Mouse (Mus musculus) limb, embryonic 10.5 days (tissue): ENCODE results near the gene 1700025C18Rik. TPM values are rescaled to one million over a fixed set of nuclear protein-coding genes. Genes with fewer than 3 reads are reported as not detected.

ENCODE experiments used
- DNase-seq: peaks from one replicate; pipeline ENCODE4 v3.0.0-alpha.2; 2017; ENCODE audit warnings: low spot score
- H3K27ac ChIP-seq: fragments of 300-500 bp; sonication (generic); 2 replicates; pipeline ENCODE4 v1.5.1; 2016; ENCODE audit warnings: mild to moderate bottlenecking
- H3K27me3 ChIP-seq: fragments of 300-500 bp; sonication (generic); 2 replicates; pipeline ENCODE4 v1.6.1; 2016; ENCODE audit warnings: low read depth, mild to moderate bottlenecking; ENCODE audit not compliant: poor library complexity, severe bottlenecking
- H3K36me3 ChIP-seq: fragments of 300-500 bp; sonication (generic); 2 replicates; pipeline ENCODE4 v1.6.1; 2016; ENCODE audit warnings: mild to moderate bottlenecking, moderate library complexity
- H3K4me1 ChIP-seq: fragments of 300-500 bp; sonication (generic); 2 replicates; pipeline ENCODE4 v1.6.1; 2016
- H3K4me3 ChIP-seq: fragments of 300-500 bp; sonication (generic); 2 replicates; pipeline ENCODE4 v1.5.1; 2016; ENCODE audit warnings: mild to moderate bottlenecking, moderate library complexity
- H3K9me3 ChIP-seq: fragments of 300-500 bp; sonication (generic); replicated peaks from 2 replicates; pipeline ENCODE4 v1.6.1; 2016; ENCODE audit warnings: mild to moderate bottlenecking
- WGBS: fragments of 180-500 bp; shearing (Covaris S2); methylation state at CpG from one replicate; pipeline ENCODE4 v1.1.7; 2016; 5-methylcytosine and 5-hydroxymethylcytosine counted together
- polyA plus RNA-seq: library from polyadenylated mRNA; unstranded; fragments of >200 nt; fragmentation: Nextera tagmentation; extraction: Ambion mirVana; gene quantifications from 2 replicates; pipeline ENCODE4 v1.2.1, GENCODE M21; 2016

The 1700025C18Rik gene
- polyA plus RNA-seq, 1 experiment from 2014 or later: not detected

GRCm38 (mm10) chr2:165074081-165074884, 16.3 kb downstream of the 1700025C18Rik start:
- WGBS: 58% methylated on average over 11 of the region's 11 CpGs
- Histone ChIP-seq H3K27ac (no peak overlapping the region), H3K27me3 (peaks cover 97% of the 10 kb centered on the region), H3K4me3 (no peak overlapping the region), H3K9me3 (no peaks in the 10 kb centered on the region), H3K4me1 (peaks cover 45% of the 10 kb centered on the region), H3K36me3 (no peaks in the 10 kb centered on the region)
- no peak for DNase-seq

GRCm38 (mm10) chr2:165073381-165073781, 17.2 kb downstream of the 1700025C18Rik start:
- H3K4me3 ChIP-seq: no peak overlapping the region
- no peak overlapping the region for H3K27ac ChIP-seq
- no peaks in the 10 kb centered on the region for H3K36me3 ChIP-seq
- H3K9me3 ChIP-seq: no peaks in the 10 kb centered on the region
- peaks cover 36% of the 10 kb centered on the region for H3K4me1 ChIP-seq
- WGBS: 36% methylated on average over 9 of the region's 9 CpGs
- DNase-seq: no peak
- H3K27me3 ChIP-seq: peaks cover 93% of the 10 kb centered on the region

DNA sequence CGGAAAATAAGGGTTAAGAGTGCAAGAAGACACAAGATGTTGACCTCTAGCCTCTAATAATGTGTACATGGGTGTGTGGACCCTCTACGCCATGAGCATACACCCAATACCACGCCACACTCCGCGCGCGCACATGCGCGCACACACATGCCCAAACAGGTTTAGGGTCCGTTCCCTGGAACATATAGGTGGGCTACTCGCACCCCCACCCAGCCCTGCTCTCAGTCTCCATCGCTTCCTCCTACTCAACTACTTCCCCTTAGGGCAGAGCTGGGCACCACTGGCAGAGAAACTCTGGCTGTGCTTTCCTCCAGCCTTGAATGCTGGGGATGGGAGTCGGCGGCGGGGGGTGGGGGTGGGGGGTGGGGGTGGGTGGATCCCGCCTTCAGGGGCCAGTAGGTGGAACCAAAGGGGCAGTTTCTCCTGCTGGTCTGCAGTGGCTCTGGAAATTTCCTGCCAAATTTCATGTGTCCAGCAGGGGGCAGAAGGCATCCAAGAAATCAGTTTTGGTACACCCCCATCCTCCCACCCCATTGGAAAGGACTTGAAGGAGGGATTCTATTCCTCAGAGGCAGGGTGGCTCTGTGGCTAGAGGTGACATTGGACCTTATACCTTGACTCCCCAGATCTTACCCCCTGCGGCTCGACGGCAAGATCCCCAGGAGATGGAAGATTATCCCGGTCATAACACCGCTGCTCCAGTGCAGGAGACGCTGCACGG, 20.3 kb downstream of the 1700025C18Rik start:
- H3K4me1 ChIP-seq: peaks cover 9% of the 10 kb centered on the region
- peak overlapping the region; percentile 28 for H3K4me3 ChIP-seq
- DNase-seq: peak; percentile 81
- H3K27ac ChIP-seq: no peak overlapping the region
- peaks cover 64% of the 10 kb centered on the region for H3K27me3 ChIP-seq
- H3K9me3 ChIP-seq: no peaks in the 10 kb centered on the region
- no peaks in the 10 kb centered on the region for H3K36me3 ChIP-seq
- WGBS: 21% methylated on average over 23 of the region's 23 CpGs

GRCm38 (mm10) chr2:165068806-165069205, 21.7 kb downstream of the 1700025C18Rik start:
- Histone ChIP-seq H3K27me3 (peaks cover 52% of the 10 kb centered on the region), H3K36me3 (no peaks in the 10 kb centered on the region), H3K4me3 (no peak overlapping the region), H3K9me3 (no peaks in the 10 kb centered on the region), H3K4me1 (peaks cover 9% of the 10 kb centered on the region), H3K27ac (no peak overlapping the region)
- no peak for DNase-seq
- 85% methylated on average over 2 of the region's 2 CpGs for WGBS

GRCm38 (mm10) chr2:165064489-165064888, 26.1 kb downstream of the 1700025C18Rik start:
- Histone ChIP-seq H3K9me3 (no peaks in the 10 kb centered on the region), H3K4me3 (no peak overlapping the region), H3K4me1 (no peaks in the 10 kb centered on the region), H3K27ac (no peak overlapping the region), H3K36me3 (no peaks in the 10 kb centered on the region), H3K27me3 (peaks cover 12% of the 10 kb centered on the region; the same call in 1 of the 2 replicates)
- no peak for DNase-seq
- WGBS: 38% methylated on average over 7 of the region's 7 CpGs

- Histone ChIP-seq H3K27me3 (peaks cover 11% of the 10 kb centered on the region; the same call in 1 of the 2 replicates), H3K27ac (no peak overlapping the region), H3K9me3 (no peaks in the 10 kb centered on the region), H3K4me1 (peaks cover 8% of the 10 kb centered on the region), H3K4me3 (no peak overlapping the region), H3K36me3 (no peaks in the 10 kb centered on the region)
- DNase-seq: no peak
- WGBS: 82% methylated on average over 16 of the region's 16 CpGs
Observed at GRCm38 (mm10) chr2:165061638-165062433, 28.7 kb downstream of the 1700025C18Rik start.

- 93% methylated on average over 4 of the region's 4 CpGs for WGBS
- peaks cover 11% of the 10 kb centered on the region for H3K27me3 ChIP-seq
- H3K4me1 ChIP-seq: peaks cover 27% of the 10 kb centered on the region
- 0 out of 2 replicates have a peak, but pooled peaks cover 2% of the 10 kb centered on the region for H3K9me3 ChIP-seq
- H3K4me3 ChIP-seq: no peak overlapping the region
- DNase-seq: no peak
- no peak overlapping the region for H3K27ac ChIP-seq
- no peaks in the 10 kb centered on the region for H3K36me3 ChIP-seq
Observed at GRCm38 (mm10) chr2:165059961-165060360, 30.6 kb downstream of the 1700025C18Rik start.

GRCm38 (mm10) chr2:165056377-165057085, 34.0 kb downstream of the 1700025C18Rik start:
- H3K27ac ChIP-seq: peak overlapping the region; percentile 76
- no peak for DNase-seq
- WGBS: 79% methylated on average over 14 of the region's 14 CpGs

GRCm38 (mm10) chr2:165055905-165056304, 34.6 kb downstream of the 1700025C18Rik start:
- 0 out of 2 replicates have a peak, but pooled peaks cover 2% of the 10 kb centered on the region for H3K9me3 ChIP-seq
- WGBS: 7% methylated on average over 7 of the region's 7 CpGs
- H3K4me3 ChIP-seq: peak overlapping the region; percentile 53
- H3K27ac ChIP-seq: peak overlapping the region; percentile 76
- H3K4me1 ChIP-seq: peaks cover 30% of the 10 kb centered on the region
- H3K27me3 ChIP-seq: peaks cover 11% of the 10 kb centered on the region
- no peaks in the 10 kb centered on the region for H3K36me3 ChIP-seq
- peak; percentile 63 for DNase-seq

More at GRCm38 (mm10) chr2:165056377-165057085, 34.0 kb downstream of the 1700025C18Rik start:
- peaks cover 30% of the 10 kb centered on the region for H3K4me1 ChIP-seq
- 0 out of 2 replicates have a peak, but pooled peaks cover 2% of the 10 kb centered on the region for H3K9me3 ChIP-seq
- no peaks in the 10 kb centered on the region for H3K36me3 ChIP-seq
- peak overlapping the region; percentile 53 for H3K4me3 ChIP-seq
- peaks cover 11% of the 10 kb centered on the region for H3K27me3 ChIP-seq

GRCm38 (mm10) chr2:165054888-165055852, 35.4 kb downstream of the 1700025C18Rik start, which contains the start of gene Cd40:
TSS of gene Cd40 (plus strand) at chr2:165055627.
- Histone ChIP-seq H3K4me1 (peaks cover 30% of the 10 kb centered on the region), H3K36me3 (no peaks in the 10 kb centered on the region), H3K9me3 (0 out of 2 replicates have a peak, but pooled peaks cover 2% of the 10 kb centered on the region), H3K27ac (peak within 1 kb of the TSS; percentile 76), H3K4me3 (peak within 1 kb of the TSS; percentile 53), H3K27me3 (peaks cover 11% of the 10 kb centered on the region)
- DNase-seq: peak; percentile 79
- WGBS: 15% methylated on average over 25 of the region's 25 CpGs

- H3K27ac ChIP-seq: no peak overlapping the region
- H3K36me3 ChIP-seq: no peaks in the 10 kb centered on the region
- WGBS: 61% methylated on average over 11 of the region's 11 CpGs
- 0 out of 2 replicates have a peak, but pooled peaks cover 2% of the 10 kb centered on the region for H3K9me3 ChIP-seq
- H3K27me3 ChIP-seq: peaks cover 2% of the 10 kb centered on the region
- H3K4me1 ChIP-seq: peaks cover 20% of the 10 kb centered on the region
- H3K4me3 ChIP-seq: no peak overlapping the region
- no peak for DNase-seq
Observed at GRCm38 (mm10) chr2:165051566-165051965, 39.0 kb downstream of the 1700025C18Rik start.
